Mouse (Mus musculus): ENCODE measurements around the gene Oaz3. TPM values are rescaled to one million over a fixed set of nuclear protein-coding genes. Genes with fewer than 3 reads are reported as not detected.

Oaz3 gene
- not detected for total RNA-seq (2021)
- long read RNA-seq, experiment 1 = 0 reads
- long read RNA-seq, experiment 2 = 0 reads

DNA sequence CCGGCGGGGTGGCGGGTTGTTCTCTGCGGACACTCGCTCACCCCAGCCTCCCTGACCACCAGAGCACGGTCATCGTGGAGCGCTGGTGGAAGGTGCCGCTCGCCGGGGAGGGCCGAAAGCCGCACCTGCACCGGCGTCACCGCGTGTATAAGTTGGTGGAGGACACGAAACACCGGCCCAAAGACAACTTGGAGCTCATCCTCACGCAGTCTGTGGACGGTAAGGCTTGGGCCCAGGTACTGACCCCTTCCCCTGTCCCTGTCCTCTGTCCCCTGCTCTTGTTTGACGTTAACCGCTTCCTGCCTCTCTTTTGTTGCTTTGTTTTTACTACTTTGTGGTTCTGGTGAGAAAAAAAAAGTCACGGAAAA, at the start of gene Oaz3:
TSS of gene Oaz3 (minus strand) at position 319 of the 368 bp plus-strand sequence.
- no peak for DNase-seq (ENCODE audit: low spot score in 2 of 2)

- DNase-seq (ENCODE audit: low spot score in 2 of 2) = no peak
These were observed 43.9 kb upstream of the Oaz3 start for GRCm38 (mm10) chr3:94487581-94487980.

- no peak for DNase-seq (ENCODE audit: low spot score in 2 of 2)
These were observed 42.2 kb upstream of the Oaz3 start for GRCm38 (mm10) chr3:94485922-94486321.

- no peak for DNase-seq (ENCODE audit: low spot score in 2 of 2)
These were observed 40.2 kb upstream of the Oaz3 start for GRCm38 (mm10) chr3:94483790-94484439.

GRCm38 (mm10) chr3:94482764-94483385, 39.2 kb upstream of the Oaz3 start:
- DNase-seq (ENCODE audit: low spot score in 2 of 2) = no peak

DNA sequence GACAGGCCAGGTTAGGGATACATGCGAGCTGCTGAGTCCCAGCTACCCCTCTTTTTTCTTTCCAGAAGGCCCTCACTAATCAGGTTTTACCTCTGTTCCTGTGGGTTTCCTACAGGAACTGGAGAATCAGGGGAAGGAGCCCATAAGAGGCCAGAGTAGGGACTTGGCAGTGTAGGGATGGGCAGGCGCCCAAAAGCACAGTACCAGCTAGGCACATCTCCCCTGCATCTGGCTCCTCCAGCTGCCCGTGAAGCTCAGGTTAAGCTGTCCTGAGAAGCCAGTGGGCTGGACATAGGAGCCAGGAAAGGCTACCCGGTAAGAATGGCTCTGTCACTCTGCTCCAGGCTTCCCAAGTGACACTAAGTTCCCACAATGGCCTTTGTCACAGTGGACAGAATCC, 37.7 kb upstream of the Oaz3 start:
- DNase-seq (ENCODE audit: low spot score in 2 of 2) = no peak

DNA sequence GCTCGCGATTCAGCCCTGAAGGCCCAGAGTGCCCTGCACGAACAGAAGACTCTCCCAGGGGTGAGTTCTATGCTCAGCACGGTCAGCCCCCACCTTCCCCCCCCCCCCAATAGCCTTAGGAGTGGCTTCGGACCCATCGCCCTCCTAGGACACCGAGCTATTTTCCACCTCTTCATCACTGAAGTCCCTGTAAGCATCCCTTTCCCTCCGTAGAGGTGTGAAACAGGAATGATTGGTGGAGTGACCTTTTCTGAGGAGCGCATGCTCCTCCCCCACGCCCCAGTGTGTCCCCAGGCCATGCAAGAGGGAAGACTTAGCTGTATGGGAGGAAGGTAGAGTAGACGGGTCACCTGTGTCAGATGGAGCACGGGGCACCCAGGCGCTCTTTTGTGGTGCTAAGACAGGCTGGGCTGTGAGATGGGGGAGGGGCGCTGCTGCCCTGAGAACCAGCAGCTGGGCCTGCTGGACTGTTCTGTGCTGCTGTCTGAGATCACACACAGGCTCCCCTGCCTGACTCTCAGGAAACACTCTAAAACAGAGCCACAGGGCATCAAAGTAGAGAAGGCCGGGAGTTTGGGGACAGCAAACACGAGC, 36.7 kb upstream of the Oaz3 start, which contains the start of gene Riiad1:
TSS of gene Riiad1 (minus strand) at position 51 of the 594 bp plus-strand sequence.
- DNase-seq (ENCODE audit: low spot score in 2 of 2) = no peak

DNA sequence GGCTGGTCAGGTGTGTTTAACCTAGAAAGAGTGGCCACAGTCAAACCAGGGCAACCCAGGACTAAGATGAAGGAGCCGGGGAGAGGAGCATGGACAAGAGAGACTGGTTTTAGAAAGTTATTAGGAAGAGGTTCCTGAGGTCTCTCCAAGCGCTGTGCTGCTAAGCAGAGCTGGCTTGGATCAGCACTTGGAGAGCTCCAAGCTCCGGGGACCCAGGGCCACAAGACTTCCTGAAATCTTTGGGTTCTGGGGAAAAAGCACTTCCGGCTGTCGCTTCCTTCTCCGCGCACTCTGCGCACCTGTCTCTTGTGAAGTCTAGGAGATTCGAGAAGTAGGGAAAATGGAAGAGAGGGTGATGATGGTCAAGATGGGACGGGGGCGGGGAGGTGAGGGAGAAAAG, 35.8 kb upstream of the Oaz3 start:
- no peak for DNase-seq (ENCODE audit: low spot score in 2 of 2)

DNA sequence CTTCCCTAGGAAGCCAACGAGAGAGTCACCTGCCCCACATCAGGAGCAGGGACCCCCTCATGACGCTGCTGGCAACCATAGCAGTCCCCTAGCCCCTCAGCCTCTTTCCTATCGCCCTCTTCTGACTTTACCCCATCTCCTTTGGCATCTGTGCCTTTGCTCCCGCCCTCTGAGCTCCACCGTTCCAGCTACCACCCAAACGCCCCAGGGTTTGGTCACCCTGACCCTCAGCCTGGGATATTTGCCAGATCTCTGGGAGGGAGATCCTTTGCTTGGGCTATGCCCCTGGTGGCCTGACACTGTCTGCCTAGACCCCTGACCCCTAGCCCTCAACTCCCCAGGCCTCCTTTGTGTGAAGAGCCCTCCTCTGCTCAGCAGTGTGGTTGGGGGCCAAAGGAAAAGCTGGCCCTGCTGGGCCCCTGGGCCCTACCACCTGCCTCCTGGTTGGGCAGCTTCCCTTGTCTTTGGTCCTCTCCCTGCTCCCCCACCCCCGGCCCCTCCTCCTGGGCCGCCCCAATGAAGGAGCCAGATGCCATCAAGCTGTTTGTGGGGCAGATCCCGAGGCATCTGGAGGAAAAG, 35.0 kb upstream of the Oaz3 start:
- no peak for DNase-seq (ENCODE audit: low spot score in 2 of 2)

DNA sequence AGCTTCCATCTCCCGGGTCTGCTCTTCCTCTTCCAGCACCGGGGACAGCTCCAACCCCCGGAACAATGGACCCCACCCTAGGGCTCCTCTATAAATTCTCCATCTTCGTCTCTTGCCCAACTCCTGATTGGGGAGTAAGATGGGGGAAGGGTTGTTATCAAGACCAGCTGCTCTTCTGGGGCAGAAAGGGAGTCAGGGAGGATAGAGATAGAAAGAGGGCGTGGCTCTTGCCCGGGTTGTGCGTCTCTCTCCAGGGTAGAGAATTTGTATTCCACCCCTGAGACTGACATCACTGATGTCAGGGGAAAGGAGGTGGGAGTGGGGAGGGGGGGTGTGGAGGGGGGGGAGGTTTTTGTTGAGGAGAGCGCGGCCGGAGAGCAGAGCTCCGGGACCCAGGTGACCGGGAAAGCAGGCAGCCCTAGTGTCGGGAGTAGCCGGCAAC, 34.3 kb upstream of the Oaz3 start, which contains the start of gene Celf3:
TSS of gene Celf3 (plus strand) at position 315 of the 442 bp plus-strand sequence.
- no peak for DNase-seq (ENCODE audit: low spot score in 2 of 2)

GRCm38 (mm10) chr3:94477444-94477843, 33.7 kb upstream of the Oaz3 start:
- no peak for DNase-seq (ENCODE audit: low spot score in 2 of 2)

GRCm38 (mm10) chr3:94476301-94477035, 32.8 kb upstream of the Oaz3 start:
- DNase-seq (ENCODE audit: low spot score in 2 of 2) = no peak

DNA sequence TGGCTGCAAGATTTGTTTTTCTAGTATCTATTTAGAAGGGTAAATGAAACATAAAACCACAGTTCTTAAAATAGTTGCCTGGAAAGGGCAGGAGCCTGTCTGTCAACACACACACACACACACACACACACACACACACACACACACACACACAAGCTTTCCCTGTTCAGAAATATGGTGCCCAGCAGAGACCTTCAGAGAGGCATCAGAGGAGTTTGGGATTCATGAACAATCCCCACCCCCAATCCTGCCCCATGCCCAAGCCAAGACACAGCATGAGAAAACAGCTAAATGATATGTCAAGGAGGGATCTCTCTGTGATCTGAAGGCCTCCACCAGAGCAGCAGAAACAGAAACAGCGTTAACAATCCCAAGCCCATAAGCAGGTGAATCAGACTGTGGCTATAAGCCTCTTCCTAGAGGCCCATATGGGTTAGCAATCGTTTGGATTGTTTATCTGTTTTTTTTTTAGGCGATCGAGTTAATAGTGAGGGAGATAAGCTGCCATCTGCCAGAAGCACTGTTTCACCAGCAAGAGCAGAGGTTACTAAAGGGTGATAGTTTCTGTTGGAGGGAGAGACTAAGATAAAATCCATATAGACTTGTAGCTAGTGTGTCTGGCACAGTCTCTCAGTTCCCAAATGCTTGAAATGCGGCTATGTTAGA, 30.0 kb upstream of the Oaz3 start:
- no peak for DNase-seq (ENCODE audit: low spot score in 2 of 2)

DNA sequence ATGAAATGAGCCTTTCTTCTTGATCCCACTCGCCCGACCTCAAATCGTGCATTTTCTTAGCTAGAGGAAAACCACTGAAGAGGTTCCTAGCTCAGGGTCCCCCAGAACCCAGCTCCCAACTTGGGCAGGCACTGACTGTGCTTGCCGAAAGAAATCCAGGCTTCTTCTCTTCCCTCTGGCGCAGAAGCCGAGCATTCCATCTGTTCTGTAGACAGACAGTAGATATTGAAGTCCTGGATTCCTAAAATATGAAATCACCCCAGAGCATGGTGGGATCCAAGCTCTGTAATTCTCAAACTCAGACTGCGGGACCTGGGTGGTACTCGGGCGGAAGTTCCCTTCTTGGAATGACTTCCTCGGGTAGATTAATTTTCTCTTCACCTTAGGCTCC, 29.4 kb upstream of the Oaz3 start:
- DNase-seq (ENCODE audit: low spot score in 2 of 2) = no peak

- peak in 1 of 2 experiments; percentile 28 for DNase-seq (ENCODE audit: low spot score in 2 of 2)
These were observed 28.9 kb upstream of the Oaz3 start for GRCm38 (mm10) chr3:94472447-94473114.

DNA sequence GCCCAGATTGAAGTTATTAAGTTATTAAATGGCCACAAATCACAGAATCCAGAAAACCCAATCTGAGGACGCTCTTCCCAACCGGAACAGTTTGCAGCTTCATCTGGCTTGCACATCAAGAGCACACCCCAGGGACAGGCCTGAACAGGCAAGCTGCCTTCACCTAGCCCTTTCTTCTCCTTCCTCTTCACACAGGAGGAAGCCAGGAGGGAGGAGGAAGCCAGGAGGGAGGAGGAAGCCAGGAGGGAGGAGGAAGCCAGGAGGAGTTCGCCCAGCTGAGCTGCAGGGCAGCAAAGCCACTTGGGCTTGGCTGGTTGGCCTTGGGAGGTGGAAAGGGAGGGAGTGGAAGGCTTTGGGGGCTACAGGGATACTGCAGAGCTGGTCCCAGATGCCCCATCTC, 25.2 kb upstream of the Oaz3 start:
- no peak for DNase-seq (ENCODE audit: low spot score in 2 of 2)

DNA sequence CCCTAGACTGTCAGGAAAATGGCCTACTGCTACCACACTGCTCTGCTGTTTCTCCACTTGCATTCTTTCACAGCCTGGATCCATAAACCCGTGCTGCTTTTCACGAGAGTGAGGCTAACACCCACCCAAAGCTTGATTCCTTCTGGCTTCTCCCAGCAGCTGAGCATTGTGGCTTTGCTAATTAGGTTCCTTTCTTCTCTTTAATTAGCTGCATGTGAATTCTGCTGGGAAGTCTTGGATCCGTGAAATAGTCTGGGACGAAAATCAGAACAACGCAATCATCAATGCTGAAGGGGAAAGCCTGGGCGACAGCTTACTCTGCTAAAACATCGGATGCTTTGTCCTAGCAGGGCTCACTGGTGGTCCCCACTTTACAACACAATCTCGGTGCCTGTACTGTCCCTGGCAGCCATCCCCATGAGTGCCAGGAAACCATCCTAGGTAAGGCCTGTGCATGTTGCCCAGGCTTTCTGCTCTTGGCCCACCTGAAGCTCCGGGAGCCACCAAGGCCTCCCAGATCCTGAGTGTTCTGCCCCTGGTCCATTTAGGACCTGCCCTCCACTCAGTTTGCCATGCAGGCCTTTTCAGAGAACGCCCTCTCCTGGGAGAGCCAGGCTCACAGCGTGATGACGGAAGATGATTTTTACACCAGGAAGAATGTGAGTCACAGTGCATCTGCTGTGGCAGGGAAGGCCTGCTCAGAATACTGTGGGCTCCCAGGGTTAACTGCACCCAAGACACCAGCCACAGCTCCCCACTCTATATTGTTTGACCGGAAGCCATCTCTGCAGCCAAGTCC, 22.1 kb upstream of the Oaz3 start:
- DNase-seq (ENCODE audit: low spot score in 2 of 2) = no peak

DNA sequence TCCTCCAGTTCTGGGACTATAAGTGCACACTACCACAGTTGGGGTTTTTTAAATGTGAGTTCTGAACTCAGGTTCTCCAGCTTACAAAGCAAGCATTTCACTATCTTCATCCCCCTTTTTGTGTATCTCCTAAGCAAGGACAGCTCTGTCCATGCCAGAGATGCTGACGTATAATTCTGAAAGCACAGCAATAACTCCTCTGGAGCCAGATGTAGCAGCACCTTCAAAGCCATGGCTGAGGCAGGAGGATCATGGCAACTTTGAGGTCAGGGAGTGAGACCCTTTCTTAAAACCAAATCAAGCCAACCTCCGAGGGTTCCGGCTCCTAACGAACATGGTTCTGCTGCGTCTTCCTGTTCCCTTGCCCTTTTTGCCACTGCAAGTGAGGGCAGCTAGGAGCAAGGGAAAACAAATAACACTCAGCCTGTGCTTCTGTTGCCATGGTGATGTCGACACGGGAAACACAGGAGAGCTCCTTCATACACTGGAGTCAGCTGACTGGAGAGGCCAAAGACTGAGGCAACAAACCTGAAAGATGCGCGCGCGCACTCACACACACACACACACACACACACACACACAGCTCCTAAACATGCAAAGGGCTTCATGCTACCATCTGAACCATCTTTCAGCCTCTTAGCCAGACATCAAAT, 20.3 kb upstream of the Oaz3 start:
- no peak for DNase-seq (ENCODE audit: low spot score in 2 of 2)

GRCm38 (mm10) chr3:94459834-94460233, 16.1 kb upstream of the Oaz3 start:
- no peak for DNase-seq (ENCODE audit: low spot score in 2 of 2)

Measured in gastrocnemius, postnatal 4 days (tissue).